Mouse (Mus musculus) adrenal gland, adult 2 months (tissue): ENCODE measurements at regions not wholly inside any gene's neighbourhood (a gene's known extent, or its start where the extent isn't known, plus 50 kb on each side); places are given as distances from the start of the nearest gene placed in this dataset.
A peak's percentile ranks its signal among the peaks of the same experiment; 100 is the strongest.

Experiments used
- DNase-seq: peaks from one replicate; pipeline ENCODE4 v3.0.0; 2021

DNA sequence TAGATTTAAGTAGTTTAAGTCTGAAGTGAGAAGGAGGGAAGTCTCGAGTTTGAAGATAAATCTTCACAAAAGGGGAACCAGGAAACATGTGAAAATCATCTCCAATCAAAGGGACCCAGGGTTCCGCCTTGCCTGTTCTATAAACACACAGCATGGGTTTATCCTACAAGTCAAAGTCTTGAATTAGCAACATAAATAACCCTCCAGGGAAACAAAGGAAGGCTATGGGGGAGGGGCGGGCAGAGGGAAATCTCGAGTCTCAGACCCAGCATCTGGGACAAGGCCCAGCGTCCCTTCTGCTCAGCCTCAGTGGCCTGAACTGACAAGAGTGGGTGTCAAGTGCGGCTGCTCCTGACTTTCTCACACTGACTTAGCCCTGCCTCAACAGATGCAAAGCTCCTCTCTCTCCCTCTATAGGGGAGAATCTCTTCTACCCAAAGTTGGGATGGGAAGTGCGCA is 240.3 kb upstream of the Lrig3 start:
- DNase-seq: peak; percentile 2

DNA sequence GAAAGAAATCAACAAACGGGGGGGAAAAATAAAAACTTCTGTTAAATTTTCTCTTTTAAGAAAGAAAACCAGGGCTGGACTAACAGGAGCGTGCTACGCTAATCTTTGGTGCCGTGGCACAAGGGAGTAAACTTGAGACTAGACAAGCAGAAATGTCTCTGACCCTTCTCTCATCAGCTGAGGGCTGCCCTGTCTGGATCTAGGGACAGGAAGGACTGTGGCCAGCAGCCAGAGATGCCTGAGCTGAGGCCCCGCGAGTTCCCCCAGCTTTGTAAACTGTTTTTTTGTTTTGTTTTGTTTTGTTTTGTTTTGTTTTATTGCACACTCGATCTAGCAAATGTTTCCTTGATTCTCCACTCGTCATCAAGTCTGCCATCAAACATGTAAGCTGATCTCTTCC is 239.4 kb upstream of the Lrig3 start:
- no peak for DNase-seq

DNA sequence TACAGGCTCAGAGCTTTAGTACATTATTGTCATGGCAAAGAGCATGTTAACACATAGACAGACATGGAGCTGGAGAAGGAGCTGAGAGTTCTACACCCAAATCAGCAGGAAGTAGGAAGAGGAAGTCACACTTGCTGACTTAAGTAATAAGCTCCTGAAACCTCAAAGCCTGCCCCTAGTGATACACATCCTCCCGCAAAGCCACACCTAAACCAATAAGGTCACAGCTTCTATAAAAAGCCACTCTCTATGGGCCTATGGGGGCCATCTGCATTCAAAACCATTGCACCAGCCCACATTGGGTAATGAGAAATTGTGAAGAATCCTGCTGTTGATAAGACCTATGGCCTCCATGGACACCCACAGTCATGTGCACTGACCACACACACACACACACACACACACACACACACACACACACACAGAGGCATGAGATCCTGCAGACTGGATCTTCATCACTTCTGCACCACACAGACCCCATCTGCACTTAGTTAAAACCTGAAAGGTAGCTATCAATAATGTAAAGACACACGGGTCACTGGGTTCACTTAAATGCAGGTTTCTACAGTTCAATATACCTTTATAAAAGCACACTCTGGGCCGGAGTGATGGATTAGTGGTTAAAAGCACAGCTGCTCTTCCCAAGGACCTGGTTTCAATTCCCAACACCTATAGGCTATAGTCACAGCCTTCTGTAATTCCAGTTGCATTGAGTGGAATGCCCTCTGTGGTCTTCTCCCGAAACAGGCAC is 230.0 kb upstream of the Lrig3 start:
- no peak for DNase-seq

DNA sequence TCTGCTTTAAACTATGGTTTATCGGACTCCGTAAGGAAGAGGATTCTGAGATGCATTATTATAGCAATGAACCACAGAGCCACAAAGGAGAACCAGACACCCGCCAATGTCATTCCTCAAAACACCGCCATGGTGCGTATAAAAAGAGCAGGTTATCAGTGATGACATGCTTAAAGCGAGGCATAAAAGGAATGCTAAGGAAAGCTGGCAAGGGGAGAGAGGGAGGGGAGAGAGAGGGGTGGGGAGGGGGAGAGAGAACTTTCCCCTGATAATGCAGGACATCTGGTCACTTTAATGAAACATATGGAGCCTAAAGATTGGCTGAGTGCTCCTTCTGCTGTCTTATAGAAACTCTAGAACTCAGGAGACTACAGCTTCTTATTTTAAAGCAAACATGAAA is 222.8 kb upstream of the Lrig3 start:
- DNase-seq: no peak

DNA sequence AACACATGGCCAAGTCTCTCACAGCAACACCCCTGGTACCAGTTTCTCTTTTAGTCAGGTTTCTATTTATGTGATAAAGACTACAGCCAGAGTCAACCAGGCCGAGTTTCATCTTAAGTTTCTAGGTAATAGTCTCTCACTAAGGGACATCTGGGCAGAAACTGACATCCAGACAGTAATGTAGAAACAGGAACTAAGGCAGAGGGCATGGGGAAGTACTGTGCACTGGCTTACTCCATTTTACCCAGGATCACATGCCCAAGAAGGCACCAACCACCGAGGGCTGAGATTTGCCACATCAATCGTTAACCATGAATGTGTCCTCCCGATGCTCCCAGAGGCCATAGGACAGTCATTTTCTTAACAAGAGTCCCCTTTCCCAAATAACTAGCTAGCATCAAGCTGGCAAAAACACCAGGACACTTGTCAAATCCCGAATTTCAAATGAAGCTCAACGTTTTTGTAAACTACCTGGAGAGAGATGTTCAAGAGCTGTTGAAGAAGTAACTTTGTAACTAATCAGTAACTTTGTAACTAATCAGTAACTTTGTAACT is 216.9 kb upstream of the Lrig3 start:
- DNase-seq: no peak

DNA sequence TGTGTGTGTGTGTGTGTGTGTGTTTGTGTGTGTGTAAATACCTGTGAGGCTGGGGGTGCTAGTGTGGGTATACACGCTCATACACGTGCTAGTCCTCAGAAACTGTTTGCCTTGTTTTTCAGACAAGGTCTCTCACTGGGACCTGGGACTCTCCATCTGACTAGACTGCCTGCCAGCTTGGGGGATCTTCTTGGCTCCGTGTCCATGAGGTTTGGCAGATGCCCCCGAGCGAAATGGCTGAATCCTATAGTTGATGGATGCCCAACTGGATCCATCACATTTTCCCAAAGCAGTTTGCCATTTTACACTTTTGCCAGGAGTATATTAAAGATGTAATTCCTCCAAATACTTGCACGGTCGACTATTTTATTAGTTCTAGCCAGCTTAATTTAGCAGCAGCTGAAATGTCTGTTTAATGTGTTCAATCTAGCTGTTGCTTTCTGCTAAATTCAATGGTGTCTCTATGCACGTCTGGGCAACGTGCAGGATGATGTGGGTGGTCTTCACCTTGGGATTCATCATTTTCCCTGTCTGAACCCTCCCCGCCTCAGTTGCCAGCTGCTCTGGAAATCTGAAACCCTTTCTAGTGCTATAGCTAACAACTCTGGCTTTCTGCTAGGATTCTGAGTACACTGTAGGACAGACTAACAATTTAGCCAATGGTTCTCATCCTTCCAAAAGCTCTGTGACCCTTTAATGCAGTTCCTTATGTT is 213.3 kb upstream of the Lrig3 start:
- no peak for DNase-seq

DNA sequence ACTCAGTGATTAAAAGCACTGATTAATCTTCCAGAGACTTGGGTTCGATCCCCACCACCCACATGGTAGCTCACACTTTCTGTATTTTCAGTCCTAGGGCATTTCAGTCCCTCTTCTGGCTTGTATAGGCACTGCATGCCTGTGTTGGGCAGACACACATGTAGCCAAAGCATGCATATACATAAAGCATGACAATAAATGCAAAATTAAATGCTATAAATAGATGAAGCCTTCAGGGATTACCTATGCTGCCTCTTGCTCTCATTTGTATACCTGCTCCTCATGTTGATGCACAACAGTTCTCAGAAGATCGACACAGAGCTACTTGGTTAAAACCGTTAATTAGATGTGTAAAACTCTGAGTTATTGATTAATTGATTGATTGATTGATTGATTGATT is 206.8 kb upstream of the Lrig3 start:
- no peak for DNase-seq

DNA sequence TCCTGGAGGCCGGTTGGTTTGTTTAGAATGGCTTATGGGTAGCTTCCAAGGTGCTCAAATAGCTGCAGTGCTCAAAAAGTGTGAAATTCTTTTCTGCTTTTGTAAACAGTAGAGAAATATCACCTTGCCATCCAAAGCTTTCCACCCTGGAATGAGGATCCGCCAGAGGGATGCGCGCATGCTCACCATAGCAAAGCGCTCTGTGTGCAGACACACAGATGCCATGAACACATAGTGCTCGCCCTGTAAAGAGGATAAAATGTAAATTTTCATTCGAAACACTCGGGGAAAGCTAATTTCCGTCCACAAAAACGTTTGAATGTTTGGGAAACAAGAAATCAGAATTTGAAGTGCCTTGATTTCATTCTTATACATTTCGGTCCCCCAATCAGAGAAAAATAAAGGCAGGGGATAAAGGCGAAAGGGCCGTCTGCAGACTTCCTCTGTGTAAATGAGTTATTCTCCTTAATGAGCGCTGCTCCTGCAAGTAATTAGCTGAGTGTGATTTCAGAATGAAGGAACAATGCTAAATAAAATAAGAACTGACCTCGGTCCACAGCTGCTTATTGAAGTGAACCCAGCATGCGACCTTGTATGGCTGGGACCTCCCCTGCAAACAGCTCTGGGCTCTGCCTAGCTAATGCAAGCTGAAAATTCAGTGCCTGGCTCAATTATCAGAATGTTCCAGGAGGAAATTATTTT is 203.4 kb upstream of the Lrig3 start:
- no peak for DNase-seq

DNA sequence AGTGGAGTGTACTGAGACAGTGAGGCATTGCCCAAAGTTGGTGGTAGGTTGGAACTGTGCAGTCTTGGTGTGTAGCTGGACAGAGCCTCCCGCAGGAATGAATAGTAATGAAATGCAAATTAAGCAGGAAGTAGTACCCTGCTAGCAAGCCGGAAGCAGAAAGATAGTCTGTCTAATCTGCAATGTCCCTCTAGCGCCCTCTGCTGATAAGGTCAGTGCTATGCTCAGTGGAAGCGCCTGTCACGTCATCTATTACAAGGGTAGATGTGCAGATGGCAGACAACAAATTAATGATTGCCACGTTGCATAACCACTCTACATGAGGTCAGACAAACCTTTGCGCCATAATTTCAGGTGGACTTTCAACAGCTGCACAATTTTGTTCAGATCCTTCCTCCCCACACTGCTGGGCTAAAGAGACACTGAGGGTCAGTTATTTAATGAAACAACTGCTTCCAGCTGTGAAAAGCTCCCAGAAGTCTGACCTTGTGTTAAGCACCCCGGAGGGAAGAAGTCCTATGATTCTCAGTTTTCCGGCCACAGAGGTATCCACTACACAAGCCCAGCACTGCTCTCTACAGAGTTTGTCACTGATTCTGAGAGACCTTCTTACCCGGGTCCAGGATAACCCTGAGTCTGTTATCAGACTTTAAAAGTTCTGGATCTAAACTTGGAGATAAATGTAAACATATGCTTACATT is 201.4 kb upstream of the Lrig3 start:
- no peak for DNase-seq

DNA sequence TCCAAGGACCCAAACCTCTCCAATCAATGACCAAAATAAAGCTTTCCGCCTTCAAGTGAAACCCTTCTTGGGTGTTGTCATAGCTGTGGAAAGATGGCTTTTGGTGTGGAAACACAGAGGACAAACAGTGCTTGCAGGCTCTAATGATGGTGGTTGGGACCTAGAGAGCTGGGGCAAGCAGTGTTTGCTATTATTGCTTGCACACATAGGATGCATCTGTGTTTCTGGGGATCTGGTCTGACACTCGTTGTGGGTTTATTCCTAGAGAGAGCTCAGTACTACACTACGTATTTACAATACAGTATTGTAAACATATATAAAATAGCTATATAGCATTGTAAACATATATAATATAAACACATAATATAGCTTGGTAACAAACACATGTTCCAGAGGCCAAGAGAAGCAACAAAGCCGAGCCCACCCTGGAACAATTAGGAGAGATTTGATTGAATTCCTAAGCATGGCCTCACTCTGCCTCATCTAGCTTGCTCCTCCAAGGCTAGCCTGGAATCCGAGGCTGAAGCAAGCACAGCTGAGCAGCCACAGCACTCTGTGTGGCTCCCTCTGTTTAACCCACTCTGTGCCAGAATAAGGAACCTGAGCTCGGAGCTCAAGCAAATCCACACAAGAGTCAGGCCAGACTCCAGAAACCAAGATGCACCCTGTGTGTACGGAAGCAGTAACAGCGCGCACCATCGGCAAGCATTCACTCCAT is 200.7 kb upstream of the Lrig3 start:
- no peak for DNase-seq

DNA sequence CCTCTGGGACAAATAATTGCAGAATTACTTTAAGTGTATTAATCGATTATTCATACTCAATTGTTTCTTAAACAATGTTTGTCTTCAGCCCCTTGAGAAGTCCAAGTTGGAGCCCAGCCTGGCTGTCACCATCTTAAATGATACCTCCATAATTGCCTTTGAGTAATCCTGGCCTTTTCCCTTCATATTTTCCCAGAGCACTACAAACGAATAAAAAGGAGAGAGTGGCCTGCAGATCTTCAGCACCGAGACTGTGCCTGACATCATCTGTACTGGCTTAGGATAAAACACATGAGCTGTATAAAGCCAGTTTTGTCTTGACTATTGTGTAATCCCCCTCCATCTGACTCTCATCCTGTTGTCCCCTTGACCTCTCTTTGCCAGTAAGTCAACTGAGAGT is 197.7 kb upstream of the Lrig3 start:
- no peak for DNase-seq

DNA sequence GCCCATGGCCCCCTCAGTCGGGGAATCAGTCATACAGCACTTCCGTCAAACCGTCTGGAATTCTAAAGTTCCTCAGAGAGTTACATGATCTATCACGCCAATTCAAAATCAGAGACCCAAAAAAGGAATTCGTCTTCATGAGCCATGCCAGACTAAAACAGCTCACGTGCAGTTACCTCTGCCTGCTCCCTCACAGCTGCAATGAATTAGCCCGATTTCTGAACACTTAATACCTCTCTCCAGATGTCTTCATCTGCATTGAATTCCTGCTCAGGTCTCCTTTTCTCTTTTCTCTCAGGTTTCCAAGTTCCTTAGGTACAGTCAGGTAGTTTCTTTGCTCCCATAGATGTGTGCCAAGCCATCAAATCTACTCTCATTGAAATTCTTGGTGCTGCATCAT is 192.4 kb upstream of the Lrig3 start:
- no peak for DNase-seq

DNA sequence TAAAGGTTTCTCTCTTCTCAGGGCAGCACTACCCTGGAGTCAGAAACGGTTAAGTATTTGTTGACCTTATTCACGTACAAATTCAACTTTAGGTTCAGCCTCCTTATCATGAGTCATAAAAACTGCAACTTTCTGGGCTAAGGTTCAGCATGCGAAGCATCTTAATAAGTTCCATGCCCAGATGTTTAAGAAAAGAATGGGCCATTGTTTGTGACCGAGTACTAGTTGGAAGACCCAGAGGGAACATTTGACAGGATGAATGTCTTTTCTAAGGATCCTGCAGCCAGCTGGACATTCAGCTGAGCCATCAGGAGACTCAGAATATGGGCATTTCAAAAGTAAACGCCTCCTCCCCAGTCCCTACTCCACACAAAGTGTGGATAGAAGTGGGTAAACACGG is 183.5 kb upstream of the Lrig3 start:
- DNase-seq: no peak

DNA sequence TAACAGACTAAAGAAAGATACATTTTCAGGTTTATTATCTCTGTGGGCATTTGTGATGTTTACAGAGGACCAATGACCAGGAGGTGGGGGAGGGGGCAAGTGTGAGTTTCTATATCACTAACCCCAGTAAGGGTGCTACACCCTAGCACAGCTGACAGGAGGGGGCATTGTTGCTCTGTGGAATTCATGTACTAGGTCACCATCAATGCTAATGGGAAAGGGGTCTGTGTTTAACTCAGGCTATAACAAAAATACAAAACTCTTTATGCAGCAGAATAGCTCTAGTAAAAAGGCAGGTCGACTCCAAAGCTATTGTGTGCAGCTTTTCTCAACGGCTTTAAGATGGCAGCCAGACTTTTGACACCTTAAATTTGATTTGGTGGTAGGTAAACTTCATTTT is 181.1 kb upstream of the Lrig3 start:
- DNase-seq: no peak

DNA sequence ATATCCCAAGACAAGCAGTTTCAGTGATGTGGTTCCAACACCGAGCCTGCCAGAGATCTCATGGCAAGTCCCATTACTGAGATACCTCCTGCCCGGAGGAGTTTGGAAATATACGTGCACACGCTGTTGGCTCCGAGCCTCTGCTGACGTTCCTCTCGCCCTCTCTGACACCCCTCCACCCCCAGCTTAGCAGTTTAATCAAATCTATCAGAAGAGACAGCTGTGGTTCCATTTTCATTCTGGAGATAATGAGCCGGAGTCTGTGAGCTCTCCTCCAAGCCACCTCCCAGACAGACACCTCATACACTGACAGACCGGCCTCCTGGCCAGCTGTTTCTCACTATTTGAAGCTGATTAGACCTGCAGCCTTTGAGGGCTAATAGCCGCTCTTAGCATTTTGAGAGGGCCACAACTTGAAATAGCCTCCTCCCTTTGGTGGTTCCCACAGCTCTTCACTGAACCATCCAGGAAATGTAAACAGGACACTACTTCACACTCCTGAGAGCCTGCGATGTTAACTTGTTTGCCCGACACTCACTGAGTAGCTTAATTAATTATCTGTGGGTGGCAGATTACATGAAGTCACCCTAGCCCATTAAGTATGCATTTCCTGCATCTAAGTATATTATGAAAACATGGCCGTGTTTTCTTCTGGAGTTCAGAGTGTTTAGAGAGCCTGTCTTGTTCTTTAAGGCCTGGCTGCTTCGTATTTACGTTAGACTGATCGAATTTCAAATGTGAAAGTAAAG is 180.3 kb upstream of the Lrig3 start:
- no peak for DNase-seq

DNA sequence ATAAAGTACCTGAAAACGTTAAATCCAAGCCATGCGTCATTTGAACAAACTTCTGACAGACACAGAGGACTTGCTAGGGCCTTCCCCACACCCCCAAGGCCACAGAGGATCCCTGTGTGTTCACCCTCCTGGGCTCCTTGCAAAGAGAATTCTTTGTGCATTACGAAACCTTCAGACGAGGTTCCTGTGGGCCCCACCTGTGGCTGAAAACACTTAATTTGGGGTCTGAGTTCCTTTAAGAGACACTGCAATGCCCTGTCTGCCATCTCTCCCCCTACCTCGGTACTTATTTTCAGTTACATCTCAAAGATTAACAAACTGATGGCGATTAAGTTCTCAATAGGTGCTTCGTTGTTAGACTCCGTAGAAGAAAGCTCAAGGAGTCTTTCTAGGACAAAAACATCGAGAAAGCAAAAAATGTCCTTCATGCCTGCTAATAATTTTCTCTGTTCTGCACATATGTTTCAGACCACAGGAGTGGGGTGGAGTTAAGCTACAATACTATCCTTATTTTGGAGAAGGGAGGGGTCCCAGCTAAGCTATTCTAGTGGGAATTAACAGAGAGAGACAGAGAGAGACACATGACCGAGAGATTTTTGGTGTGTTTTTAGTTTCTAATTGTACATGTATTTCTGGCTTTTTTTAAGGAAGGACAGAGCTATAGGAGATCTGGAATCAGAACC is 179.6 kb upstream of the Lrig3 start:
- no peak for DNase-seq

DNA sequence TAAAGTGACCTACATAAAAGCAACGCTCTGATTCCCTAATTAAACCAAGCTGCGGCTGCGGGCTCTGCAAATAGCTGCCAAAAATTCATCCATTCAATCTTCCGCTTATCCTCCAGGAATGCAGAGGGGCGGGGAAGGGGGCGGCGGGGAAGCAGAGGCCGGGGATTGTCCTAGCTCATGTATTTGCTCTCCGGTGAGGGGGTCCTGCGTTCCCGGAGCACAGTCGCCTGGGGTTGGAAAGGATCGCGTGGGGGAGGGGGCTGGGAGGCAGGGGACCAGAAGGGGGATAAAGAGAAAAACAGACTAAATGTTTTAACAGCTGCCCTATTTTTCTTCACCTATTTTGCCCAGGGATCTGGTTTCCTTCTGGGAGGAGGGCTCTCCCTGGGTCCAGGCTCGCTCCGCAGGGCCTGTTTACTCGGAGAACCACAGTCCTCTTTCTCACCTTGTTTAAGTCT is 179.1 kb upstream of the Lrig3 start:
- DNase-seq: no peak

DNA sequence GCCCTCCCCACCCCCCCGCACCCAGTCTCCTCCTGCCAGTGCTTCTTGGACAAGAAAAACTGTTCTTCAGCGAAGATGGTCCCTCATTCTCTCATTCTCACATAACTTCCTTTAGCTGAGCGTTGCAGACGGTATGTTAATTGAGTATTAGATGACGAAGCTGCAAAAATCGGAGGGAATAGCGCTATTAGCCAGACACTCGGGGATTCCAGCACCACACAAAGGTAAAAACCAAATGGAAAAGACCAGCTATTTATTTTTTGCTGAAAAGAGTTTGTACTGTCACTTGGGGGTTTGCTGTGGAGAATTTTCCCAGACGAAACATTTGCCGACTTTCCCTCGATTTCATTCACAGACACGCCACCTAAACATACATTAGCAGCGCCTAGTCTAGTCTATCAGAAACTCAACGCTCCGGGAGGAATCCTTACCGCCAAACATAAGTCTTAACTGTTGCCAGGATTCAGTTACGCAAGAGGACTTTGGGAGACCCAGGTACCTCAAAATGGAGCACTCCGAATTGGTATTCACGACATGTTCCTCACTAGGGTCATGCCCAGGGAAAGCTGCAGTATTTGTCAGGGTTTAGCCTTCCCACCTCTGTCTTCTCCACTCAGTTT is 178.4 kb upstream of the Lrig3 start:
- DNase-seq: no peak

DNA sequence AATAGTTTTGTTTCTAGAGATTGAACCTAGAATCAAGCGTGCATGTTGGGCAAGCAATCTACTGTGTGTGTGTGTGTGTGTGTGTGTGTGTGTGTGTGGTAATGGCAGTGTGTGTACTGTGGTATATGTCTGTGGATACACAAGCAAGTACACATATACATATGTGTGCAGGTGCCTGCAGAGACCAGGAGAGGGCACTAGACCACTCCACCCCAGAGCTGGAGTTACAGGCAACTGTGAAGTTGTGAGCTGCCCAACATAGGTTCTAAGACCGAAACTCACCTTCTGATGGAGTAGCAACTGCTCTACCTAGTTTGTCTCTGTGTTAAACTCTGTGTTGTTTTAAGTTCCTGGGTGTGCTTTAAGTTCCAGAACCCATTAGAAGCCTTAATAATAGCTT is 177.7 kb upstream of the Lrig3 start:
- no peak for DNase-seq

DNA sequence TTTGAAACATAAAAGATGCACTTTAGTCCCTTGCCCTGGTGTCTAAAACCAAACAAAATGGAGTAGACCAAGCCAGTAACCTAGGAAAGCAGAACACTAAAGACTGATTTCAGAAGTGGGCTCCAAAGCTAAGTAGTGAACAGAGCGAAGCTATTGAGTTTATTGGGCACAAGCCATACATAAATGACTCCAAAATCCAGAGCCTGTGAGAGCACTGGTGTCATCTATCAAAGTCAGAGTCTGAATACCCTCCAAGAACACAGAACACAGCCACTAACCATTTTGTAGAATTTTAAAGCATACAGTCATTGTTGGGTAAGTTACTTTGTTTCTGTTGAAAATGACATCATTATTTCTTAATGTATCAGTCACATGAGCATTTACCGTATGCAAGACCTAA is 175.0 kb upstream of the Lrig3 start:
- DNase-seq: no peak
